In the genomic region with DNA sequence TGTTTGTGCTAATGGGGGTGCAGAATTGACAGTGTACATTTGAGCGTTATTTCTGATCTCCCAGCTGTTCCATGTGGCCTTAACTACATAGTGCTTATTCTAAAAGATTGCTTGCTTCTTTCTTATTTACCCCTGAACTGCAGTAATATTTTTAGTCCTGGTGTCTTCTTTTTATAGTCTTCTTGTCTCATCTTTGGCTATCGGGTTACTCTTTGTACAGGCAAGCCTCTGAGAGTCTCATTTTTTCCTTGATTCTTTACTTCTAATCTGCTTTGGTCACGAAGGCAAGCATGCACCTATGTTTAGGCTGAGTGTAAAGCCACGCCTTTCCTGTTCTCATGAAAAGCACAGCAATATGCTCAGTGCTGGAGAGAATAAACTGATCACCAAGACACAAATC, we compare ENCODE assay signal across 32 mouse cellular contexts.
"Had no signal": no experiment of that assay in that cellular context is flagged by ENCODE, and none has a peak within 500 bp of the region (broad histone marks: within the 10 kb centered on the region; RNA-seq: fewer than 3 reads in every experiment).

No protein-coding gene starts in this region.

- H3K27me3 ChIP-seq: limb, embryonic 12.5 days; limb, embryonic 13.5 days; limb, embryonic 15.5 days; liver, embryonic 12.5 days; liver, embryonic 13.5 days; liver, embryonic 15.5 days; lung, embryonic 15.5 days; megakaryocyte, embryonic 14.5 days; midbrain, embryonic 12.5 days; midbrain, embryonic 13.5 days; midbrain, embryonic 15.5 days; neural tube, embryonic 12.5 days; neural tube, embryonic 13.5 days had no signal

- H3K4me3 ChIP-seq: limb, embryonic 10.5 days; limb, embryonic 12.5 days; limb, embryonic 13.5 days; limb, embryonic 15.5 days; liver, embryonic 12.5 days; liver, embryonic 13.5 days; liver, embryonic 15.5 days; lung, embryonic 15.5 days; megakaryocyte, embryonic 14.5 days; midbrain, embryonic 10.5 days; midbrain, embryonic 12.5 days; midbrain, embryonic 13.5 days; midbrain, embryonic 15.5 days; neural tube, embryonic 12.5 days; neural tube, embryonic 13.5 days had no signal

- H3K27ac ChIP-seq: limb, embryonic 10.5 days; limb, embryonic 12.5 days; limb, embryonic 13.5 days; limb, embryonic 15.5 days; liver, embryonic 12.5 days; liver, embryonic 13.5 days; liver, embryonic 14.5 days; liver, embryonic 15.5 days; lung, embryonic 15.5 days; macrophage; midbrain, embryonic 10.5 days; midbrain, embryonic 12.5 days; midbrain, embryonic 13.5 days; midbrain, embryonic 15.5 days; neural tube, embryonic 12.5 days; neural tube, embryonic 13.5 days had no signal

- DNase-seq: left cerebral cortex, postnatal 4 days; liver; liver, embryonic 13.5 days; liver, postnatal 0 days; lung, adult 18-20 months; lung, adult 2 months; lung, embryonic 14.5 days; lung, postnatal 10 days; lung, postnatal 14 days; lung, postnatal 36 days; lung, postnatal 4 days; midbrain, embryonic 14.5 days had no signal

- H3K9me3 ChIP-seq: limb, embryonic 10.5 days; limb, embryonic 12.5 days; limb, embryonic 13.5 days; limb, embryonic 15.5 days; liver, embryonic 12.5 days; liver, embryonic 13.5 days; liver, embryonic 15.5 days; lung, embryonic 15.5 days; megakaryocyte, embryonic 14.5 days; midbrain, embryonic 10.5 days; midbrain, embryonic 12.5 days; midbrain, embryonic 13.5 days; midbrain, embryonic 15.5 days; neural tube, embryonic 12.5 days; neural tube, embryonic 13.5 days had no signal

- H3K36me3 ChIP-seq: limb, embryonic 10.5 days; limb, embryonic 12.5 days; limb, embryonic 13.5 days; limb, embryonic 15.5 days; liver, embryonic 12.5 days; liver, embryonic 13.5 days; liver, embryonic 15.5 days; lung, embryonic 15.5 days; midbrain, embryonic 10.5 days; midbrain, embryonic 12.5 days; midbrain, embryonic 13.5 days; midbrain, embryonic 15.5 days; neural tube, embryonic 12.5 days; neural tube, embryonic 13.5 days had no signal

- H3K9ac ChIP-seq: limb, embryonic 12.5 days; limb, embryonic 13.5 days; limb, embryonic 15.5 days; liver, embryonic 12.5 days; liver, embryonic 13.5 days; liver, embryonic 14.5 days; liver, embryonic 15.5 days; liver, postnatal 0 days; lung, embryonic 14.5 days; lung, embryonic 15.5 days; midbrain, embryonic 12.5 days; midbrain, embryonic 13.5 days; midbrain, embryonic 15.5 days; neural tube, embryonic 12.5 days; neural tube, embryonic 13.5 days had no signal

- H3K4me1 ChIP-seq: limb, embryonic 10.5 days; limb, embryonic 12.5 days; limb, embryonic 13.5 days; limb, embryonic 15.5 days; liver, embryonic 12.5 days; liver, embryonic 13.5 days; liver, embryonic 15.5 days; lung, embryonic 15.5 days; megakaryocyte, embryonic 14.5 days; midbrain, embryonic 10.5 days; midbrain, embryonic 13.5 days; midbrain, embryonic 15.5 days; neural tube, embryonic 12.5 days; neural tube, embryonic 13.5 days had no signal

- ATAC-seq: liver, embryonic 12.5 days; liver, postnatal 0 days; lung, postnatal 0 days; midbrain, embryonic 13.5 days; midbrain, embryonic 15.5 days; midbrain, embryonic 16.5 days had no signal

- H3K4me2 ChIP-seq: limb, embryonic 12.5 days; limb, embryonic 13.5 days; limb, embryonic 15.5 days; liver, embryonic 11.5 days; liver, embryonic 12.5 days; liver, embryonic 13.5 days; liver, embryonic 15.5 days; lung, embryonic 14.5 days; lung, embryonic 15.5 days; midbrain, embryonic 11.5 days; midbrain, embryonic 12.5 days; midbrain, embryonic 13.5 days; midbrain, embryonic 15.5 days; neural tube, embryonic 12.5 days; neural tube, embryonic 13.5 days had no signal
